Mouse (Mus musculus) retina, embryonic 14.5 days (tissue): ENCODE measurements around the gene Efemp2.
"Not testable (repeated sequence)": the region's sequence is repeated elsewhere in the genome, so short reads cannot be mapped to it uniquely, and the experiment has no call there.

Experiments used
- DNase-seq: peaks from one replicate; pipeline ENCODE4 v3.0.0-alpha.2; 2015; ENCODE audit warnings: low spot score

Gene Efemp2

DNA sequence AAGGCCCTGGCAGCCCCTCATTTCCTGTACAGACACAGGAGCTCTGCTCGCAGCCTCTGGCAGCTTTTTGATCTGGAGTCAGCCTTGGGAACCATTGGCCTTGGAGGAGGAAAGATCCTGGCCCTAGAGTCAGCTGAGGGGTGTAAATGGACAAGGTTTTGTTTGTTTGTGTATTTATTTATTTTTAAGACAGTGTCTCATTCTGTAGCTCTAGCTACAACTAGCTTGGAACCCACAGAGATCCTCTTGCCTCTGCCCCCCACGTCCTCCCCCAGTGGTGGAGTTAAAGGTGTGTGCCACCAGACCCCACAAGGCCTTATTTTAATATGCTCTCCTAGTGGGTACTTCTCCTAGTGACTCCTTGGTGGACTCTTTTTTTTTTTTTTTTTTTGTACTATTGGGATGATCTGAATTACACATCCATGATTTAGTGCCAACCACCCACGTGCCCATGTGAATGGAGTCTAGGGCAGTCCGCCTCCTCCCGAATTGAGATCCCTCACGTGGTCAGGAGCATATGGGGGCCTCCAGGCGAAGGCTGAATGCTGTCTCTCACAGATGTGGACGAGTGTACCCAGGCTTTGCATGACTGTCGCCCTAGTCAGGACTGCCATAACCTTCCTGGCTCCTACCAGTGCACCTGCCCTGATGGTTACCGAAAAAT lies 3.4 kb downstream of the Efemp2 start:
- no peak for DNase-seq

DNA sequence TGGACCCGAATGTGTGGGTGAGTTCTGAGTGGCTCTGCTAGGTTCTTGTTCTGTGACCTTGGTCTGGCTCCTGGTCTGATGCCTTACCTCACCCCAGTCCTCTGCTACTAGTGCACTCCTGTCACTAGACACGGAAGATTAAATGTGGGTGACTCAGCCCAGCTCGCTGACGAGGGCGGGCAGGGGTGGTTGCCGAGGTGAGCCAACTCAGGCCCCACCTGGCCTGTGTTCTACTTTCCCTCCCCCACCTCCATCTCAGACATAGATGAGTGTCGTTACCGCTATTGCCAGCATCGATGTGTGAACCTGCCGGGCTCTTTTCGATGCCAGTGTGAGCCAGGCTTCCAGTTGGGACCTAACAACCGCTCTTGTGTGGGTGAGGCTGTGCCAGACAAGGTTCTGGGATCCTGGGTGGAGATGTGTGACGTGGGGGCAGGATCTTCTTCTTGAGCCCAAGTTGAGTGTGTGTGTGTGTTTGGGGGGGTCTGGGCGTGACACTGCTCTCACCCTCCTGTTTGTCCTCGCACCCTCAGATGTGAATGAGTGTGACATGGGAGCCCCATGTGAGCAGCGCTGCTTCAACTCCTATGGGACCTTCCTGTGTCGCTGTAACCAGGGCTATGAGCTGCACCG lies 4.0 kb downstream of the Efemp2 start:
- DNase-seq: no peak

DNA sequence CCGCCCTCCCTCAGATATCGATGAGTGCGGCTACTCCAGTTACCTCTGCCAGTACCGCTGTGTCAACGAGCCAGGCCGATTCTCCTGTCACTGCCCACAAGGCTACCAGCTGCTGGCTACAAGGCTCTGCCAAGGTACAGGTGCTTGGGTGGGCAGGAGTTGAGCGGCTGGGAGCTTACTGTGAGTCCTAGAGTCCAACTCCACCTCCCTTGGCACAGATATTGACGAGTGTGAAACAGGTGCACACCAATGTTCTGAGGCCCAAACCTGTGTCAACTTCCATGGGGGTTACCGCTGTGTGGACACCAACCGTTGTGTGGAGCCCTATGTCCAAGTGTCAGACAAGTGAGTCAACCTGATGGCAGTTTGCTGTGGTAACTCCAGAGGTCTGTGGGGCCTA lies 6.3 kb downstream of the Efemp2 start:
- DNase-seq: no peak

DNA sequence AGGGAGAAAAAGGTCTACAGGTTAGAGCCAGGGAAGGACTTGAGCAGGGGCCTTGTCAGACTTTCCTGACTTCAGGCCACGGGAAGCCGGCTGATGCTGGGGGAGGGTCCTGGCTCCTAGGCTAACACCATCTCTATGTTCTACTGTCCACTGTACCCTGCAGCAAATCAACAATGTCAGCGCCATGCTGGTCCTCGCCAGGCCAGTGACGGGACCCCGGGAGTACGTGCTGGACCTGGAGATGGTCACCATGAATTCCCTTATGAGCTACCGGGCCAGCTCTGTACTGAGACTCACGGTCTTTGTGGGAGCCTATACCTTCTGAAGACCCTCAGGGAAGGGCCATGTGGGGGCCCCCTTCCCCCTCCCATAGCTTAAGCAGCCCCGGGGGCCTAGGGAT lies 7.6 kb downstream of the Efemp2 start:
- no peak for DNase-seq

DNA sequence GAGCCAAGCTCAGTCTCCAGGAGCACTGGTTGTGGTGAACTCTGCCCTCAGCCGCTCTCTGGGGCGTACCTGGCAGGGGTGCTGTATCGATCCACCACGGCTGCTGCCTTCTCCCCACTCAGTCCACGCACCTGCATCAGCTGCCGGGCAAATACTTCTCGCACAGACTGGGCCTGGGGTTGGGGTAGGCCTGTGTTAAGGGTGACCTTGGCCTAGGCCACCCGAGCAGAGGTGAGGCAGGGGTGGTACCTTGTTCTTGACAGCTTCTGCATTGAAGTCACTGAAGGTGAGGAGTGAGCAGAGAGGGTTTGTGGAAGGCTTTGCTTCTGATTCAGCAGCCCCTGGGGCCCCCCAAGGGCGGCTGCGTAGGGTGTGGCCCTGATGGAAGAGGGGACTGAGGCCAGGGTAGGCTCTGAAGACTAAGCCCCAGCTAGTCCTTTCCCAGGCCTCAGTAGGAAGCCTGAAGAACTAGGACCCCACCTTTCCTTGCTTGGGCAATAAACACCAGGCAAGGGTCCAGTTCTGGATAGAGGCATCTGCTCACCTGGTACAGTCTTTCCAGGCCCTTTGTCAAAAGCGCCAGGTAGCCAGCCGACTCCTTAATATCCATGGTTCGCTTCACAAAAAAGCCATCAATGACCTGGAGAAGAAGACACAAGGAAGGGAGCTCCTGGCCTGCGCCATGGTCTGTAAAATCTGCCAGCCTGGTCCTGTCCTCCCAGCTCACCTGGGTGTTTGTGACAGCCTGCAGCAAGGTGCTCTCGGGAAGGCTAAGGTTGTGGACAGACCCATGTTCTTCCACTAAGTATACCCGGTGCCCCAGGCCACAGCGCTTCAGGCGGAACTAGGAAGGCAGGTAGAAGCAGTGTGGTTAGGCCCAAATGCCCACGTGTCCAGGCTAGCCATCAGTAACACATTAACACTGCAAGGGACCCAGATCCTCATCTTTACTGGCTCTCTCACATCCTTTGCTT lies 9.9 kb downstream of the Efemp2 start:
- DNase-seq: no peak

DNA sequence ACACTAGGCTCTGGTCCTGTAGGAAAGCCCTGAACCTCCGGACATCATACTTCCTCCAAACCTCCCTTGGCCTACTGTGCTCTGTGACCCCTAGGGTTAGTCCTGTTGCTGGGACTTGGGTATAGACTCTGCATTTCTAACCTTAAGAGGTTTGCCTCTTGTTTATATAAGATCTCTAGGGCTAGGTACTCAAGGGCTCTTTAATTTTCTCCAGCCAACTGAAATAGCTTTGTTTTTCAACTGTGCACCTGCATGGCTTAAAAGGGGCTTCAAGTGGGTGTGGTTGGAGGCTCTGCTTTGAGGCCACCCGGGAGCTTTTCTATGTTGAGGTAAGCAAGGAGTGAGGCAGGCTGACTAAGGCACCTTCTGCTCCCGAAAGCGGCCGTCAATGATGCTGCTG lies 10.7 kb downstream of the Efemp2 start:
- no peak for DNase-seq

DNA sequence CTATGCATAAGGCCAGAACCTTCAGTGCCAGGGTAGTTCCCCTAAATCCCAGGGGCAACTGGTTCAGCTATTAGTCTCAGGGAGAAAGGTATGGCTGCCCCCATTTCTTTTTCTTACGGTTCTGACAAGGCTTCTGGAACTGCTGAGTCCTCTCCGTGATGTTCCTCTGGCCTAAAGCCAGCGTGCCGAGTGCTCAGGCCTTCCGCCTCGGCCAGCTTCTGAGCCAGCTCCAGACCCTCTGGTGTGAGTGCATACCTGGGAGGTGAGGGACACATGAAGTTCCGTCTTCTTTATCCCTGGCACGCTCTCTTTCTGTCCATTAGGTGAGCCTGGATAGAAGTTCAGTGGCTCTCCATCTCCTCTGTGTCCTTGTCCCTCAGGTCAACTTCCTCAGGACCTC lies 11.6 kb downstream of the Efemp2 start:
- no peak for DNase-seq

DNA sequence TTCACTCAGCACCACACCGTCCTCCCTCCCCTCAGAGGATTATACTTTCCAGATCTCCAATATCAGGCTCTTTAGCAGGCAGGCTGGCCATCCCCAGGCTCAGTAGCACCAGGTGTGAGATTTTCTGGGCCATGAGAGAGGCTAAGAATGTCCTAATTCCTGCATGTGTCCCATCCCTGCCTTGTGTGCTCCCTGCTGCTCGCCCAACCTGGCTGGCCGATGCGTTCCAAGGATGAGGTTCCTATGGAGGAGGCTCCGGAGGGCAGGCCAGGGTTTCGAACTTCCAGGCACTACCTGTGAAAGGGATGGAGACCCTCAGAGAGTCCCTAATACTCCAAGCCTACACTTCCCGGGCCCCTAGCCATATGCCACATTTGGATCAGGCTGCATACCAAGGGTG lies 12.1 kb downstream of the Efemp2 start:
- no peak for DNase-seq

DNA sequence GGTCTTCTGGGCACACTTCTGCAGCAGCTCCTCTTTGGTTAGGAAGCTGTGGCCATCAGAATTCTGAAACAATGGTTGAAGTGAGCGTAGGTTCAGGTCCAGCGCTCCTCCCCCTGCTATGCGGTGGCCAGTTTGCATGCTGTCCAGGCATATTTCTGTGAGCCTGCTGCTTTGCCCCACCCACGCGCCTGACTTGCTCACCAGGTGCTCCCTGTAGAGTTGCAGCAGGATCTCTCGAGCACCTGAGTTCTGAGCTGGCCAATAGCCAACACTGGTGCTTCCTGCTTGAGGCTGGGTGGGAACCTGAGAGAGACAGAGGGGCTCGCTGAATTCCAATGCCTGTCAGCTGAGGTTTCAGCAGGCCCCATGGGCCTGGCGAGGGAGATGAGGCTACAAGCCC lies 12.5 kb downstream of the Efemp2 start:
- DNase-seq: no peak

DNA sequence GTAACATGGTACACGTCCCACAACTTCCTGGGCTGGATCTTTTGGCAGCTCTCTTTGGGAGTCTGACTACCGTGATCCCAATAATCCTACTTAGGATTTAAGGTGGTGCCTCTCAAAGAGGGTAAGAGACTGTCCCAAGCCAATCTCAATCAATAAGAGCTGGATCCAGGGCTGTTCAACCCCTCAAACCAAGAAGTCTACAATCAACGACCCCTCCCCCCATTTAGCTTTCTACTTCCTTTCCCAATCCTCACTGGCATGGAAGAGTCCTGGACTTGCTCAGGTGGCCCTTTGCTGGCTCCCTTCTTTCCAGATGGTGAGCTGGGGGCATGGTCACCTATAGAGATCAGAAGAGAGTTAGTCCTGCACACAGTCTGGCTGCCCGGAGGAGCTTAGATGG lies 13.0 kb downstream of the Efemp2 start:
- DNase-seq: no peak

DNA sequence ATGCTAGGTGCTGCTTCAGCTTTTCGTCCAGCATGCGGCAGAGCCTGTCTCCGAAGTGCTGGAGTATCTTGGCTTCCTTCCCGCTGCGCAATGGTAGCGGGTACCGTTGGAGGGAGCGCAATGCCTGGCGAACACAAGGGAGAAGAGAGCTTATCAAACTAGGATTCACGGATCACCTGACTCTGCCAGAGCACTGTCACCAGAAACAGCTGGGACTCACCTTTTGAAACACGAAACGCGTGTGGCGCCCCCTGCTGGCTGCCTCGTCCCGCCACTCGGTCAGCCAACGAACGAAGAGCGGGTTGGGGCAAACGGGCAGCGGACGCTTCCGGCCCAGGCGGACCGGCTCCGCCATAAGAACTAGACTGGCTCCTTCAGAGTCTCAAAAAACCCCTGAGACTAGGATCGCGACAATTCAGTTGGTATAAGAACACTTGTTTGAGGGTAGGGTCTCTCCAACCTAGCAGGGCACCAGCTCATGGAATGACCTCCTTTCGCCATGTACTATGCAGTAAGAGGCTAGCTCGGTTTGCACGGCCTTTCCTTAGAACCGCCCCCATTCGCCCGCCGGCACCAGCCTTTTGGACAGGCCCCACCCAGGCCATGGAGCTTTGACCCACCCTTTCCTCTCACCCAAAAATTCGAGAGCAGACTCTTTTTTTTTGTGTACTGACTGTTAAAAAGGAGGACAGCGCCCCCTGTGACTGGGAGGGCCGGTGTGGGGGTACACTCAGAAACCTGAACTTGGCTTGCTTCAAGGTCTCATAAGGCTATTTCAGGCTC lies 14.2 kb downstream of the Efemp2 start, which contains the start of gene Mus81:
Mus81 (minus strand) TSS at position 635 of the 783 bp plus-strand sequence.
- peak; percentile 97 for DNase-seq

DNA sequence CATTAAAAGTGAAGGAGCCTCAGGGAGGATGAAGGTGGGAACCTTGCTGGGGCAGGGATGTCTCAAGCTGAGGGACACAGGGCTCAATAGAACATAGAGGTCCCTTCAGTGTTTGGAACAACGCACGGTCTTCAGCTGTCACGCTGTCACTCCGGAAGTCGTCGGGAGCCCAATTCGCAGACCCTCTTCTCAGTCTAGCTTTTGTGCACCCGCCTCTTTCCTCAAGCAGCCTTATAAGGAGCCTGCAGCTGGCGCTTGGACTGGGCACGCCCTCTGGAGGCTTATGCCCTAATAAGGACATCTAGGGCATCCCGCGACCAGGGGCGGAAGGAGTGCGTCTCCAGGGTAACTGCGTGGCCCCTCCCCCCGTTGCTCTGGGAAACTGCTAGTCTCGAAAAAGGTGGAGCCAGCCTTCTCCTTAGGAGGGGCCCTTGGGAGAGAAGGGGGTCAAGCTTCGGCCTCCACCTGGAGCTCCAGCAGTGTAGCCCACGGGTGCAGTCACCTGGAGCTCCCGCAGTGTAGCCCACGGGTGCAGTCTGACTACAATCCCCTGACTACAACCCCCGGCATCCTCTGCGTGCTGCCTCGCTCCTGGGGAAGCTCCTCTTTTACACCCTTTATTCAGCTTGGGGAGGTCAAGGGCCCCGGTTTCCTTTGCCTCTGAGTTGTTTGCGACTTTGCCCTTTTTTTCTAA lies 15.3 kb downstream of the Efemp2 start:
- DNase-seq: peak; percentile 99

DNA sequence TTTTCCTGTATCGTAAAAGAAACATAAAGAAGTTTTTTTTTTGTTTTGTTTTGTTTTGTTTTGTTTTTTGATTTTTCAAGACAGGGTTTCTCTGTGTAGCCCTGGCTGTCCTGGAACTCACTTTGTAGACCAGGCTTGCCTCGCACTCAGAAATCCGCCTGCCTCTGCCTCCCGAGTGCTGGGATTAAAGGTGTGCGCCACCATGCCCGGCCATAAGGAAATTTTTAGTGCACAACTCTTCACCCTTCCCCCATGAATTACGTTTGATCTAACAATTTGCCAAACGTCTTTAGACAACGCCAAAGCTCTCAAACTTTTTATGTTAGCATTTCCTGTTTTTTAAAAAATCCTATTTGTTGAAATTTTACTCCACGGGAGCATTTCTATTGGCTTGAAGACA lies 16.0 kb downstream of the Efemp2 start:
- not testable (repeated sequence) for DNase-seq

DNA sequence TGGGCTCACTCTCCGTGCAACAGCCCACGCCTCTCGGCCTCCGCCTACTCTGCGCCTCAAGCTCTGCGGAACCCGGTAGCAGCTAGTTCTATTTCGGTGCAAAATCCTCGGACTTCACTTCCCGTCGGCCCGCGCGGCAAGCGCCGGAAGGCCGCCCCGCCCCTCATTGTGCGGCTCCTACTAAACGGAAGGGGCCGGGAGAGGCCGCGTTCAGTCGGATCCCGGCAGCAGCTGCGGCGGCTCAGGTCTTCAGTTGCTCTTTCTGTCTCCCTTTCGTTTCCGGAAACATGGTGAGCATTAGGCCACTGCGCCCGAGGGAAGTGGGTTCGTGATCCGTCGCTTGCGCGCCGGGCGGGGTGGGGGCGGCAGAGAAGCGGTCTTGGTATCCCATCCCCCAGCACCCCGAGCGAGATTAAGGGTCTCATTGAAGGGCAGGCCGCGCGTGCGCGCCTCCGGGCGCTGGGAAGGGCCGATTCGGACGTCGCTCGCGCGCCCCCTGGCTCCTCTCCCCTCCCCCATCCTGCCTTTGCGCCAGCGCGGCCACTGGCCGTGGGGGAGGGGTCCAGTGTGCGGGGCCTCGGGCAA lies 16.7 kb downstream of the Efemp2 start, which contains the start of gene Cfl1:
Cfl1 (plus strand) TSS at position 143 of the 585 bp plus-strand sequence.
- peak; percentile 97 for DNase-seq

DNA sequence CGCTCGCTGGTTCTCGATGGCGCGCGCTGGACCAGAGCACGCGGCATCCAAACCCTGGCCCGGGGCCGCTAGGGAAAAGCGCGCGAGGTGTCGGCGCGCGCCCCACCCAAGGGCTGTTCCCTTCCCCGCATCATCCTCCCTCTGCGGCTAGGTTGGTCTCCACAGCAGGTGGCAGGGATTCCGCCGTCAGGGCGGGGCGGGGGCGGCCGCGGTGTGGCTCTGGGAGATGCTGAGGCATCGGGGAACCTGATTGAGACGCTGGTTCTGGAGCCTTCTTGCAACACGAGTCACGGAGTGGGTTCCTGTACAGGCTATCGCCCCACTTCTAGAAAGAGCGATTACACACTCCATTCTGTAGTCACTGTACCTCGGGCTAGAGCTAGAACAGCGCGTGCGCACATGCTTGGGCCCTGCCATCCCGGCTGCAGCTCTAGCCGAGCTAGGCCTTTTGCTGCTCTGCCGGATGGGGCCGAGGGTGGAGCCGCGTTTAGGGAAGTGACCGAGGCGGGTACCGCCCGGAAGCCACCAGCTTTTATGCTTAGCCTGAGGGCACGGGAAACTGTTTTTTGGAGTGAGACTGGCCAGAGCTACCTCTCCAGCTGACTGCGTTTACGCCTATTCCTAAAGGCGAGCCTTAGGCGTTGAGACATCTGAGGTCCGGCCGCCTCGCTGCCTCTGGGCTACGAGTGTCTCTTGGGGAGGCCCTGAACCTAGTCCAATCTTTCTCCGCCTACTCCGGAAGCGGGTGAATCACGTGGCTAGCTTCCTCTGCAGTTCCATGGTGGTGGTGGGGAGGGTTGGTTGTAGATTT lies 17.3 kb downstream of the Efemp2 start:
- DNase-seq: peak; percentile 73

DNA sequence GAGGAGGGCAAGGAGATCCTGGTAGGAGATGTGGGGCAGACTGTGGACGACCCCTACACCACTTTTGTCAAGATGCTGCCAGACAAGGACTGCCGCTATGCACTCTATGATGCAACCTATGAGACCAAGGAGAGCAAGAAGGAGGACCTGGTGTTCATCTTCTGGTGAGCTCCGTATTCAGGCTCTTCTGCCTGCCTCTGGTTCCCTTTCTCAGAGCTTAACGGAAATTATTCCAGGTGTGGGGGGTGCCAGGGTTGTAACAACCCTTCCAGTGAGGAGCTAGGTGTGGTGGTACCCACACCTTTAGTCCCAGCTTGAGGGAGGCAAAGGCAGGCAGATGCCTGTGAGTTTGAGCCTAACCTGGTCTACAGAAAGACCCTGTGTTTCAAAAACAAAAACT lies 18.9 kb downstream of the Efemp2 start:
- no peak for DNase-seq

DNA sequence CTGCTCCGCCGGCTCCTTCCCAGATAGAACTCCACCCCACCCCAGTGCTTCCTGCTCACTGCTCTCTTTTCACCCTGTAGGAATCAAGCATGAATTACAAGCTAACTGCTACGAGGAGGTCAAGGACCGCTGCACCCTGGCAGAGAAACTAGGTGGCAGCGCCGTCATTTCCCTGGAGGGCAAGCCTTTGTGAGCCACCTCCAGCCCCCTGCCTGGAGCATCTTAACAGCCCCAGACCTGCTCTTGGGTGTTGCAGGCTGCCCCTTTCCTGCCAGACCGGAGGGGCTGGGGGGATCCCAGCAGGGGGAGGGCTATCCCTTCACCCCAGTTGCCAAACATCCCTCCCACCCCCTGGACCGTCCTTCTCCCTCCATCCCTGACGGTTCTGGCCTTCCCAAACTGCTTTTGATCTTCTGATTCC lies 19.6 kb downstream of the Efemp2 start:
- not testable (repeated sequence) for DNase-seq

DNA sequence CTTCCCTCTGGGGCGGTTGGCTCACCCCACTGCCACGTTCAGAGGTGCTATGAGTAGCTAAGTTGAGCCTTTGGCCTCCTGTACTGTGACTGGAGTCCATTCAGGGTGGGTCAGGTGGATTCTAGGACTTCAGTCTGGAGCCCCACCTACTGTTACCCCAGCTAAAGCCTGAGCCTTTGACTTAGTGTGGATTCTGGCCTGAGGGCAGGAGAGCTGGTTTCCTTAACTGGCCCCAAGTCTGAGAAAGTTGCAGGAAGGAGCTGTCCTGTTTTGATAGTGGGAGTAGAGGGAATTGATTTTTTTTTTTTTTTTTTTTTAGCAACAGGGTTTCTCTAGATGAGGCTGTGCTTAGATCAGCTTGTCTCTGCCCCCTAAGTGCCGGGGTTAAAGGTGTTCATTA lies 20.6 kb downstream of the Efemp2 start:
- no peak for DNase-seq

DNA sequence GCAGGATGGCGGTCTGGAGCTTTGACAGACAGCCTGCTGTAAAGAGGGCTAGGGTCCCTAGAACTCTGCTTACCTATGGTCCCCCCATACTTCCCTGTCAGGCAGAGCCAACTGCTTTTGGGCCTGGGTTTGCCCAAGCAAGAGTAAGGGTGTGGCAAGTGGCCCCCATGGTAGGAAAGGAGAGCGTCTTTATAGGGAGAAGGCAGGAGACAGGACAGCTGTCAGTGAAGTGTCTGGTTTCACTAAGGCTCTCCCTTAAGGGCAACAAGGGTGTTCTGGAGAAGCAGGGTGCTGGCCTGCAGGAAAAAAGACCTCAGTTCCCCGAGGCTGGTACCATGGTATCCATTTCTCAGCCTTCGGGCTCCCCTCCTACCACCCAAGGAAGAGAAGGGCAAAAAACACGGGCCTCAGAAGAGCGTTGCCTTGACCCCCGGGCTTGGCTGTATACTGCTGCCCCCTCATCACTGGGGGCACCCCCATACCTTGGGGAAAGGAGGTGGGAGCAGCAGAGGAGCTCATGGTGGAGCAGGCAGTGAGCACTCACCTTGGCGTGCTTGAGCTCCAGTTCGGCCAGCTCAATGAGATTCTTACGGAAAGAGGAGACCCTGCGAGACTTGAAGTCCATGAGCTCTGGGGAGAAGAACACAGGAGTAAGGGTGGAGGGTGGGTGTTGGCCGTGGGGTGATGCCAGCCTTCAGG lies 21.7 kb downstream of the Efemp2 start:
- no peak for DNase-seq

DNA sequence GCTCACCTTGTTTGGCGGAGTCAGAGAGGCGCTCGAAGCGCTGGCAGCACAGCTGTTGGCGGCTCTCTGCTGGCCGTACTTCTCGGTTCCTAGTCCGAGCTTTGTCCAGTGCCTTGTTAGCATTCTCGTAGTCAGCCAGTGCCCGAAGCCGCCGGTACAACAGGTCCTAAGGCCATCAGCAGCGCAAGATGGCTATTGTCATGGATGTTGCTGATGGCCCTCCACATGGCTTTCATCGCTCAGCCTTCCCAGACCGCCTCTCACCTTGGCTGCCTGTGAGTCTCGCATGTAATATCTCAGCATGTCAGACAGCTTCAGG lies 22.3 kb downstream of the Efemp2 start:
- no peak for DNase-seq
